Mouse (Mus musculus) heart, postnatal 4 days (tissue): ENCODE data around the gene Ptar1. TPM values are rescaled to one million over a fixed set of nuclear protein-coding genes. Genes with fewer than 3 reads are reported as not detected.
A peak's percentile ranks its signal among the peaks of the same experiment; 100 is the strongest.
"Not testable (repeated sequence)": the region's sequence is repeated elsewhere in the genome, so short reads cannot be mapped to it uniquely, and the experiment has no call there.

Experiments
- DNase-seq: peaks from one replicate; pipeline ENCODE4 v3.0.0; 2021
- total RNA-seq, 2 experiments: library from RNA; stranded (reverse); gene quantifications; 2 replicates each; pipeline ENCODE4 v1.2.3; 2021

Gene Ptar1
- total RNA-seq, result 10 to 100 TPM; 24.7 to 25.2 TPM

- peak; percentile 96 for DNase-seq
Observed at GRCm38 (mm10) chr19:23687296-23688021, at the start of gene Ptar1. TSS of gene Ptar1 (plus strand) at chr19:23687429.

GRCm38 (mm10) chr19:23643819-23644218 lies 43.4 kb upstream of the Ptar1 start:
- DNase-seq, result no peak

GRCm38 (mm10) chr19:23645347-23645746 lies 41.9 kb upstream of the Ptar1 start:
- DNase-seq, result no peak

- DNase-seq, result no peak
Observed at GRCm38 (mm10) chr19:23647308-23647707, 39.9 kb upstream of the Ptar1 start.

GRCm38 (mm10) chr19:23652644-23653043 lies 34.6 kb upstream of the Ptar1 start, which contains the start of gene 1700028P14Rik:
TSS of gene 1700028P14Rik (minus strand) at chr19:23652812.
- DNase-seq, result peak; percentile 73

GRCm38 (mm10) chr19:23653154-23653553 lies 34.1 kb upstream of the Ptar1 start:
- DNase-seq, result no peak

- no peak for DNase-seq
Observed at GRCm38 (mm10) chr19:23657261-23657932, 29.8 kb upstream of the Ptar1 start.

DNA sequence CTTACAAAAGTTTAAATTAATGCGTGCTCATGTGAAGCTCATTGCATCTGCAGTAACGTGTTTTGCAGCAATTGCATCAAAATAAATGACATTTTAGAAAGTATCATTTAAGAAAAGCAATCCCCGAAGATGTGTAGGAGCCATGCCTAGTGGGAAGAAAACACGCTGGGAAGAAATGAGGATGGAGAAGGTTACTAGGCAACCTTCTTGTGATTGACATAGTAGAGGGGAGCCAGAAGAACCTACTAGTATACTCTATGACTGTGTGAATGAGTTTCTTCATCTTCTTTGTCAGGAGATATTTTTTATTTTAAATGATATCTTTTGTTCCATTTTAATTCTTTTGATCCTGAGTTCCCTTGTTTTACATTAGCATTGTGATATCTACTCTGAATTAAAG lies 28.9 kb upstream of the Ptar1 start:
- no peak for DNase-seq

GRCm38 (mm10) chr19:23664083-23664482 lies 23.1 kb upstream of the Ptar1 start:
- DNase-seq, result no peak

- no peak for DNase-seq
Observed at GRCm38 (mm10) chr19:23668142-23668655, 19.0 kb upstream of the Ptar1 start.

DNA sequence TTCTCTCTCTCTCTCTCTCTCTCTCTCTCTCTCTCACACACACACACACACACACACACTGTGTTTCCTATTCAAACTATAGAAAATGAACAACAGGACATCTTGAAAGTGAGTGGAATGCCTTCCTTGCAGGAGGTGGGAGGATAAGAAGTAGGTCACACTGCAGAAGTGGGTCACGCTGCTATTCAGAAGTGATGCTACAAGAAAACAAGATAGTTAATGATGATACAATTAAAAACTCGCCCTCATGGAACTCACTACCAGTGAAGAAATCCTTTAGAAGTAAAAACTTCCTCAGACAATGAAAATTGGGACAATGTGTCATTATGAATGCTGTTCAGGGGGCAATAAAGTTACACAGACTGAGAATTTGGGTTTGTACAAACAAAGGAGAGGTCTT lies 14.2 kb upstream of the Ptar1 start:
- DNase-seq, result no peak

- not testable (repeated sequence) for DNase-seq
Observed at GRCm38 (mm10) chr19:23675656-23676055, 11.6 kb upstream of the Ptar1 start.

DNA sequence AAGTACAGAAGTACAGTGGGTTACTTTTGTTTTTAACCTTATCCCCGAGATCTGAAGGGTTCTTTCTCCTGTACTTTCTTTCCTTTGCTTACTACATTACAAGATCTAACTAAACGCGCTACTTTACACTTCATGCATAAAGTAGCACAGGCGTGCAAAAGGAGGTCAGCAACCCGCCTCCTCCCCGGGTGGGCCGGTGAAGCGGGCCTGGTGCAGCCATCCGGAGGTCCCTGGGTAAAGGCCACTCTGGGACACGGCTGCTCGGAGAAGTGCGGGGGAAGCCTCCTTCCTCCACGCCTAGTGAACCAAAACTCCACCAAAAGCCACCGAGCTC lies 300 bp upstream of the Ptar1 start:
- no peak for DNase-seq

GRCm38 (mm10) chr19:23688421-23688946 lies 1.3 kb downstream of the Ptar1 start:
- DNase-seq, result no peak

GRCm38 (mm10) chr19:23694344-23694743 lies 7.1 kb downstream of the Ptar1 start:
- DNase-seq, result peak; percentile 57

DNA sequence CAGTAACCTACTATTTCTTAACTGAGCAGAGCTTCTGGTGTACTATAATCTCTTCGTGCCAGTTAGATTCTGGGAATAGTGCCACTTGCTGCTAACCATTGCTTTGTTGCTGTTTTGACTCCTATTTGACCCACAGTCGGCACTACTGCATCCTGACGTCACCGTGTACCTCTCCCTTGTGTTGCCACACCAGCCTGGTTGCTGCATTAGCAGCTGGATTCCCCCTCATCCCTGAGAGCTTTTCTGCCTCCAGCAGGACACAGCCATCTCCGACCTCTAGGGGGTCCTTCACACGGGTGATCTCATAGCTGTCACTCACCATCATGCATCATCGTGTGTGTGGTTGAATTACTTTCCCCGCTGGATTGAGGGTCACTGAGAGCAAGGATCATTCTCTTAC lies 10.6 kb downstream of the Ptar1 start:
- DNase-seq, result no peak

GRCm38 (mm10) chr19:23698366-23698765 lies 11.1 kb downstream of the Ptar1 start:
- peak; percentile 19 for DNase-seq

- no peak for DNase-seq
Observed at GRCm38 (mm10) chr19:23699131-23699530, 11.9 kb downstream of the Ptar1 start.

GRCm38 (mm10) chr19:23702896-23703295 lies 15.7 kb downstream of the Ptar1 start:
- DNase-seq, result no peak

DNA sequence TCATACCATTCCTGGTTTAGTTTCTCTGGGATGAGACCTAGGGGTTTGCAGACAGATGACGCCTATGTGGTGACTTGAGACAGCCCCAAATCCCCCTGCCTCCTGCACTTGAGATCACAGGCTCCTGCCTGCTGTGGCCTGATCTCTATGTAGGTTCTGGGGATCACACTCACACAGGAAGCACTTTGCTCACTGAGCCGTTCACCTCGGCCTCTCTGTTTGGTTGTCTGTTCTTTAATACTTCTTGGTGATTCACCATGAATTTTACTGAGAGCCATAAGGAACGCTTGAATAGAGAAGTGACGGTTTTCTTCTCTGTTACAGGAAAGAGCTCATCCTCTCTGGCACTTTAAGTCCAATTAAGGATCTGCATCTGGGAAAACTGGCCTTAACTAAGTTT lies 18.2 kb downstream of the Ptar1 start:
- DNase-seq, result no peak

GRCm38 (mm10) chr19:23746506-23746905 lies 59.3 kb downstream of the Ptar1 start:
- no peak for DNase-seq

DNA sequence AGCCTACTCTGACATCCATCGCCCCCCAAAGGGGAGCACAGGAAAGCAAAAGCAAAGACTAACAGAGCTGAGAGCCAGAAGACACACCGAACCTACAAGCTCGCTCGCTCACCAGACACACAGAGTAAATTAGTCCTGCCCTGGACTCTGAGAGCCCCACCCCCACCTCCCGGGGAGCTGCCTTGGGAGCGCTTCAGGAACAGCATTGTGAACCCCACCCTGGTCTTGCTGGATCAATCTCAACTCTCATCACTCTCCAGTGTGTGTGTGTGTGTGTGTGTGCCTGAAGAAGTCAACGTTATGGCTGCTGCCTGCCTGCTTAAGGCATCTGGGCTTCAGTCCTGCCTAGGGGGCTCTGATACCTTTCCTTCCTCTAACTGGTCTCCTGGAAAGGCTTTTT lies 69.8 kb downstream of the Ptar1 start:
- DNase-seq, result peak; percentile 37

DNA sequence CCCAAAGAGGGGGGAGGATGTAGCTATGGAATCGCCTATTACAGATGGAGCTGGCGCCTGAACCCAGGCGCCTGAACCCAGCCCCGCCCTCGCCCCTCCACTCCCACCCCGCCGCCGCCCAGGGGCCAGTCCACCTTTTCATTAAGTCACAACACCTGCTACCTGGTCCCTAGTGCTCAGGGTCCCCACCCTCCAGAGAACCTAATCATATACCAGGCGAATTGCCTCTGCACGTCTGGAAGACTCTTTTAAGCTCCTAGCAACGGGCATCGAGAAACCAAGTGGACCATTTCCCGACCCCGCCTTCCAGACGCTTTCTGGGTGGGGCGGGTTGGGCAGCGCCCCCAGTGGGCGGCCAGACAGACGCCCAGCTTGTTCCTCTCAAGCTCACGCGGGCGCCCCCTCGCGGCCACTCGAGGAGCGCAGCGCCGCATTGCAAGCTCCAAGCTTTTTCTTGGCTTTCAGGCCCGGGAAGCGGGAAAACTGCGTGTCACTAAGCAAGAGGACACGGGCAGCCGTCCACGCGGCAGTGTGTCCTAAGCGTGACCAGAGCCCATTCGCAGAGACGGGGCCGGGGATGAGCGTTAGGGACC lies 70.8 kb downstream of the Ptar1 start:
- peak; percentile 97 for DNase-seq
